Mouse (Mus musculus) activated CD4-positive, CD25-positive, alpha-beta regulatory T cell (primary cell): ENCODE data around the gene March9. TPM values are rescaled to one million over a fixed set of nuclear protein-coding genes. Genes with fewer than 3 reads are reported as not detected.

Experiments used
- polyA plus RNA-seq, 2 experiments: library from polyadenylated mRNA; unstranded; fragments of 100-300 nt; shearing (Covaris generic); gene quantifications; one replicate each; pipeline ENCODE4 v1.2.1; 2017

March9 gene
- 1 to 10 TPM; 1.2 to 2.0 TPM for polyA plus RNA-seq

GRCm38 (mm10) chr10:127059968-127060916, at the start of gene March9:
TSS of gene March9 (minus strand) at chr10:127060184.

GRCm38 (mm10) chr10:127075080-127075479, 15.1 kb upstream of the March9 start, which contains the start of gene Agap2:
TSS of gene Agap2 (plus strand) at chr10:127075284.

GRCm38 (mm10) chr10:127070190-127071121, 10.5 kb upstream of the March9 start, which contains the start of gene Tspan31:
TSS of gene Tspan31 (minus strand) at chr10:127070264.

DNA sequence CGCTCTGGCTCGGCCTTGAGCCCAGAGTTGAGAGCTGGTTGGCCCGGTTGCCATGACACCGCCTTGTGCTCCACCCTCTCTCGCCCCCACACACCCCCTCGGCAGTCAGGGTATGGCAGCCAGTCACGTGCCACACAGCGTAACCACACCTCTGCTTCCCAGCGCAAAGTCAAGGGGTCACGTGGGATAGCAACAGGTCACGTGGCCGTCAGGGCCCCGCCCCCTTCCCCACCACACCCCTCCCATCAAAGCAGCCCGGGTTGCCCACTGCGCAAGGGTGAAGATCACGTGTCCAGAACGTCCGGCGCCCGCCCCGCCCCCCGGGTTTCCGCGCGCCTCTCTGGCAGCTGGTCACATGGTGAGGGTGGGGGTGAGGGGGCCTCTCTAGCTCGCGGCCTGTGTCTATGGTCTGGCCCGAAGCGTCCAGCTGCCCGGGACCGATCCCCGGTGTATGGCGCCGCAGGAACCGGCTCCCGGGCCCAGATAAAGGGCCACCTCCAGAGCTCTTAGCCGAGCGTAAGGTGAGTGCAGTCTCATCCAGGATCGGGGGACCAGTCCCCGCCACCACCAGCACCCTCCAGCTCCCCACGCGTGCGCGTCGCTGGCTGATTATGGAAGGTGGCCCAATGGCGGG, 3.4 kb upstream of the March9 start, which contains the start of gene Cdk4:
TSS of gene Cdk4 (plus strand) at position 296 of the 634 bp plus-strand sequence.

GRCm38 (mm10) chr10:127047954-127048353, 12.0 kb downstream of the March9 start, which contains the start of gene Cyp27b1:
TSS of gene Cyp27b1 (plus strand) at chr10:127048250.

DNA sequence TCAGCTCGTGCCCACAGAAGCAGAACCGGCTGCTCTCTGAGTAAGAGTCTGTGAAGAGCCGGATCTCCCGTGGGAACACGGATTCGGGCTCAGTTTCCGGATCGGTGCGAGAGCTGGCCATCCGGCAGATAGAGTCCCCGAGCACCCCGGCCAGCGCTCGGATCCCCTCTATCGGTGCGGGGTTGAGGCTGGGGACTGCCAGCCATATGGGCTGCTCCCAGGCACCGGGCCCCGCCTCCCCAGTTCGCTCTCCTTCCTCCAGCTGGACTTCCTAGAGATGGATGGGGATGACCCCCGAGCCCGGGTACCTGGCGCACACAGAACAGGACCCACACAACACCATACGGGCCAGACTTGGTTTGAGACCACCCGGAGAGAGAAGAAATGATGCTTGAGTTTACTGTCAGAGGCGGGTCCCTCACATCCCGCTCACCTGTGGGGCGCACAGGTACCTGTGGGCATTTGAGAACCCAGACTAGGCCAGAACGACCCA, 18.7 kb downstream of the March9 start, which contains the start of the genes Mettl1 and Eef1akmt3:
TSS of gene Mettl1 (plus strand) at position 141 of the 493 bp plus-strand sequence.
TSS of gene Eef1akmt3 (minus strand) at position 240 of the 493 bp plus-strand sequence.

GRCm38 (mm10) chr10:127030336-127031296, 29.4 kb downstream of the March9 start, which contains the start of gene Tsfm:
TSS of gene Tsfm (minus strand) at chr10:127030840.

Other genes starting within 250 kb of the March9 start
- gene Atp23, start 158.8 kb downstream of the March9 start, polyA plus RNA-seq = 10 to 100 TPM; 16.9 to 19.5 TPM
- 10 to 100 TPM; 28.5 to 35.2 TPM for gene Ctdsp2, start 81.5 kb downstream of the March9 start, polyA plus RNA-seq
- gene Avil, start 59.5 kb downstream of the March9 start, polyA plus RNA-seq = under 1 TPM; 0.21 to 0.35 TPM
- 10 to 100 TPM; 48.9 to 53.1 TPM for gene Tsfm, start 29.3 kb downstream of the March9 start, polyA plus RNA-seq
- gene Mettl1, start 18.8 kb downstream of the March9 start, polyA plus RNA-seq = 10 to 100 TPM; 13.3 to 24.3 TPM
- under 1 TPM in 1 of 2 experiments, not detected in 1; 0.17 TPM for gene Eef1akmt3, start 18.7 kb downstream of the March9 start, polyA plus RNA-seq
- not detected for gene Cyp27b1, start 11.9 kb downstream of the March9 start, polyA plus RNA-seq
- 100 to 1,000 TPM; 274 to 361 TPM for gene Cdk4, start 3.4 kb upstream of the March9 start, polyA plus RNA-seq
- gene Tspan31, start 10.1 kb upstream of the March9 start, polyA plus RNA-seq = 10 to 100 TPM; 75.9 to 85.8 TPM
- 10 to 100 TPM; 26.8 to 27.8 TPM for gene Agap2, start 15.1 kb upstream of the March9 start, polyA plus RNA-seq
- gene Os9, start 60.9 kb upstream of the March9 start, polyA plus RNA-seq = 100 to 1,000 TPM in 1 of 2 experiments, 10 to 100 TPM in 1; 79.4 to 157 TPM
- 100 to 1,000 TPM; 428 to 622 TPM for gene B4galnt1, start 105.0 kb upstream of the March9 start, polyA plus RNA-seq
- gene Slc26a10, start 120.5 kb upstream of the March9 start, polyA plus RNA-seq = 1 to 10 TPM; 3.8 to 5.6 TPM
- gene Arhgef25, start 129.9 kb upstream of the March9 start, polyA plus RNA-seq = under 1 TPM; 0.39 to 0.73 TPM
- gene Dtx3, start 135.5 kb upstream of the March9 start, polyA plus RNA-seq = 100 to 1,000 TPM in 1 of 2 experiments, 10 to 100 TPM in 1; 75.0 to 110 TPM
- gene Pip4k2c, start 151.4 kb upstream of the March9 start, polyA plus RNA-seq = 10 to 100 TPM; 25.1 to 33.8 TPM
- under 1 TPM; 0.24 to 0.41 TPM for gene Kif5a, start 203.2 kb upstream of the March9 start, polyA plus RNA-seq
- 100 to 1,000 TPM; 105 to 114 TPM for gene Dctn2, start 206.2 kb upstream of the March9 start, polyA plus RNA-seq
- 10 to 100 TPM; 11.3 to 15.3 TPM for gene Mbd6, start 228.8 kb upstream of the March9 start, polyA plus RNA-seq